Mouse (Mus musculus): Measurements from ENCODE around the gene Il25.

GRCm38 (mm10) chr14:54976633-54977032 lies 44.1 kb downstream of the Il25 start, which contains the start of gene Gm17428:
- TF ChIP-seq CTCF (IDR thresholded peaks at IDR 0.05; ENCODE audit: borderline replicate concordance, insufficient read depth, low read length) (no peak), POLR2A (IDR thresholded peaks at IDR 0.05; ENCODE audit: low read depth, low read length) (no peak)
